In genomic region chrX:161908652-161909403, GRCm38 (mm10) we compare ENCODE assay signal across 8 mouse cellular contexts.
DNase-seq lines count a peak whose midpoint lies in the region; ATAC-seq lines count a peak whose summit lies in the region.

No protein-coding gene starts in this region.

- H3K9me3 ChIP-seq in megakaryocyte, embryonic 14.5 days = peaks cover 4% of the 10 kb centered on the region; the same call in 1 of the 2 replicates
- no peaks in the 10 kb centered on the region for H3K9me3 ChIP-seq in hindbrain, embryonic 12.5 days (replicated peaks)
- no peaks in the 10 kb centered on the region for H3K9me3 ChIP-seq in liver, embryonic 11.5 days (ENCODE audit: control insufficient read depth, low read length)

- 17% methylated on average over 46 of the region's 48 CpGs for WGBS in hindbrain, embryonic 12.5 days
- 22% methylated on average over 48 of the region's 48 CpGs for WGBS in liver, embryonic 11.5 days

- peak overlapping the region; percentile 62 for H3K4me3 ChIP-seq in megakaryocyte, embryonic 14.5 days (replicated peaks)
- H3K4me3 ChIP-seq in hindbrain, embryonic 12.5 days = peak overlapping the region; percentile 44
- H3K4me3 ChIP-seq in liver, embryonic 11.5 days (ENCODE audit: low read depth, low read length) = peak overlapping the region; percentile 30

- H3K4me2 ChIP-seq in hindbrain, embryonic 12.5 days (replicated peaks) = peak overlapping the region; percentile 74
- H3K4me2 ChIP-seq in liver, embryonic 11.5 days = peak overlapping the region; percentile 62

- 0 out of 2 replicates have a peak, but pooled peaks cover 4% of the 10 kb centered on the region for H3K4me1 ChIP-seq in megakaryocyte, embryonic 14.5 days
- H3K4me1 ChIP-seq in hindbrain, embryonic 12.5 days = no peaks in the 10 kb centered on the region; the same call in 1 of the 2 replicates
- no peaks in the 10 kb centered on the region for H3K4me1 ChIP-seq in liver, embryonic 11.5 days (replicated peaks; ENCODE audit: control insufficient read depth, insufficient read depth, low read length)

- DNase-seq in adrenal gland, adult 2 months = peak; percentile 18
- no peak for DNase-seq in adrenal gland, postnatal 4 days (ENCODE audit: low spot score in 2 of 2)
- DNase-seq in liver, embryonic 11.5 days (ENCODE audit: low spot score) = peak; percentile 30
- peak; percentile 41 to 44 for DNase-seq in right cerebral cortex, postnatal 10 days (ENCODE audit: low spot score in 2 of 2)

- no peak for ATAC-seq in megakaryocyte, adult 5-6 weeks (ENCODE audit: poor library complexity, severe bottlenecking)
- ATAC-seq in hindbrain, embryonic 12.5 days (ENCODE audit: low FRiP score) = peak; percentile 84
- ATAC-seq in liver, embryonic 11.5 days (replicated peaks; ENCODE audit: low FRiP score) = no peak
- no peak for ATAC-seq in inflammation-experienced regulatory T-cells, adult 6 months

- peaks cover 47% of the 10 kb centered on the region for H3K27me3 ChIP-seq in megakaryocyte, embryonic 14.5 days (replicated peaks)
- H3K27me3 ChIP-seq in hindbrain, embryonic 12.5 days = peaks cover 75% of the 10 kb centered on the region
- H3K27me3 ChIP-seq in liver, embryonic 11.5 days (replicated peaks; ENCODE audit: control insufficient read depth, insufficient read depth, low read length) = peaks cover 54% of the 10 kb centered on the region

- peak overlapping the region; percentile 55 for H3K27ac ChIP-seq in hindbrain, embryonic 12.5 days
- no peak overlapping the region for H3K27ac ChIP-seq in liver, embryonic 11.5 days (ENCODE audit: low read depth, low read length)

- H3K36me3 ChIP-seq in megakaryocyte, embryonic 14.5 days (replicated peaks; ENCODE audit: low read length) = no peaks in the 10 kb centered on the region
- H3K36me3 ChIP-seq in hindbrain, embryonic 12.5 days = no peaks in the 10 kb centered on the region
- no peaks in the 10 kb centered on the region for H3K36me3 ChIP-seq in liver, embryonic 11.5 days (ENCODE audit: control insufficient read depth, insufficient read depth, low read length)

- peak overlapping the region; percentile 50 for H3K9ac ChIP-seq in hindbrain, embryonic 12.5 days
- H3K9ac ChIP-seq in liver, embryonic 11.5 days (ENCODE audit: low read depth, low read length) = no peak overlapping the region

Comparison
In these comparisons a context has a peak if more than half of its experiments do, and no peak if none do; other contexts are left out.
1. DNase-seq: peak in adrenal gland, adult 2 months (single experiment), liver, embryonic 11.5 days (single experiment) and right cerebral cortex, postnatal 10 days (2 of 2); none in adrenal gland, postnatal 4 days (0 of 2).
2. Peak in every context shown above with its lines, with median percentiles within 50 percentile points of each other: H3K4me3 ChIP-seq.